Mouse (Mus musculus) kidney, postnatal 0 days (tissue): ENCODE measurements around the gene Cpt2. TPM values are rescaled to one million over a fixed set of nuclear protein-coding genes. Genes with fewer than 3 reads are reported as not detected.

ENCODE experiments used
- ATAC-seq: fragments of 200-750 bp; cut with Nextera tagmentation; replicated peaks from 2 replicates; pipeline ENCODE4 v1.8.0; 2017; ENCODE audit warnings: low read depth, moderate number of reproducible peaks, moderate TSS enrichment, moderate library complexity; ENCODE audit not compliant: low FRiP score
- DNase-seq: peaks from one replicate; pipeline ENCODE4 v3.0.0-alpha.2; 2016; ENCODE audit warnings: low spot score
- H3K27ac ChIP-seq: fragments of 300-500 bp; sonication (generic); 2 replicates; pipeline ENCODE4 v1.5.1; 2014; ENCODE audit warnings: mild to moderate bottlenecking
- H3K27me3 ChIP-seq: fragments of 300-500 bp; sonication (generic); 2 replicates; pipeline ENCODE4 v1.6.1; 2014; ENCODE audit warnings: low read length, mixed read lengths; ENCODE audit not compliant: insufficient read depth
- H3K36me3 ChIP-seq: fragments of 300-500 bp; sonication (generic); 2 replicates; pipeline ENCODE4 v1.6.1; 2014; ENCODE audit warnings: low read length, mixed read lengths; ENCODE audit not compliant: insufficient read depth
- H3K4me1 ChIP-seq: fragments of 300-500 bp; sonication (generic); replicated peaks from 2 replicates; pipeline ENCODE4 v1.6.1; 2014; ENCODE audit warnings: antibody characterized with exemption, low read length, mixed read lengths; ENCODE audit not compliant: insufficient read depth
- H3K4me2 ChIP-seq: fragments of 300-500 bp; sonication (generic); 2 replicates; pipeline ENCODE4 v1.6.1; 2014; ENCODE audit warnings: mild to moderate bottlenecking, low read length, moderate library complexity, mixed read lengths
- H3K4me3 ChIP-seq: fragments of 300-500 bp; sonication (generic); replicated peaks from 2 replicates; pipeline ENCODE4 v1.5.1; 2014; ENCODE audit warnings: low read depth, low read length
- H3K9ac ChIP-seq: fragments of 300-500 bp; sonication (generic); 2 replicates; pipeline ENCODE4 v1.6.1; 2014; ENCODE audit warnings: low read depth, low read length
- H3K9me3 ChIP-seq: fragments of 300-500 bp; sonication (generic); replicated peaks from 2 replicates; pipeline ENCODE4 v1.6.1; 2016; ENCODE audit warnings: low read length, inconsistent platforms, mixed read lengths
- CTCF ChIP-seq: IDR thresholded peaks from 2 replicates; pipeline ENCODE4 v1.5.1; 2016; ENCODE audit warnings: antibody characterized with exemption, low read depth, mild to moderate bottlenecking, moderate library complexity
- WGBS: fragments of 180-500 bp; shearing (Covaris S2); extraction: QIAGEN DNeasy Blood & Tissue Kit; methylation state at CpG from one replicate; pipeline ENCODE4 v1.1.7; 2014; 5-methylcytosine and 5-hydroxymethylcytosine counted together
- polyA plus RNA-seq: library from polyadenylated mRNA; unstranded; fragments of >200 nt; fragmentation: Nextera tagmentation; extraction: Ambion mirVana; gene quantifications from 2 replicates; pipeline ENCODE4 v1.2.1, GENCODE M21; 2015

Gene Cpt2
- polyA plus RNA-seq, 1 experiment from 2014 or later: 82.8 TPM

DNA sequence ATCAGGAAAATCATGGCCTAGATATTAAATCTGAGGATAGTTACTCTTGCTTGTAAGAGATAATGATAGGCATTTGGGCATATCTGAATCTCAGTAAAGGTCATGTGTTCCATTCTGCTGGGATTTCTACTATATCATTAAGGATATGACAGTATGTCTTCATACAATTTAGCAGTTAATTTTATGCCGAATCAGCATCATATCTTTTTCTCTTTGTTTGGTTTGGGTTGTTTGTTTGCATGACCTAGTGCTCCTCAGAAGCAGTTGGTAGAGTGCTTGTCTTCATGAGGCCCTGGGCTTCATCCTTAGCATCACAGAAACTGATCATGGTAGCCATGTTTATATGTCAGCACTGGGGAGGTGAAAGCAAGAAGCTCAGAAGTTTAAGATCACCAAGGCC lies 41.8 kb downstream of the Cpt2 start:
- H3K36me3 ChIP-seq: peaks cover 27% of the 10 kb centered on the region
- H3K27ac ChIP-seq: no peak overlapping the region
- no peak overlapping the region for H3K4me2 ChIP-seq
- H3K9me3 ChIP-seq: no peaks in the 10 kb centered on the region
- no peak for ATAC-seq
- peaks cover 5% of the 10 kb centered on the region for H3K4me1 ChIP-seq
- H3K4me3 ChIP-seq: no peak overlapping the region
- no peaks in the 10 kb centered on the region for H3K27me3 ChIP-seq
- TF ChIP-seq CTCF: no peak
- WGBS: 98% methylated on average over 1 of the region's 1 CpGs
- H3K9ac ChIP-seq: no peak overlapping the region
- no peak for DNase-seq

DNA sequence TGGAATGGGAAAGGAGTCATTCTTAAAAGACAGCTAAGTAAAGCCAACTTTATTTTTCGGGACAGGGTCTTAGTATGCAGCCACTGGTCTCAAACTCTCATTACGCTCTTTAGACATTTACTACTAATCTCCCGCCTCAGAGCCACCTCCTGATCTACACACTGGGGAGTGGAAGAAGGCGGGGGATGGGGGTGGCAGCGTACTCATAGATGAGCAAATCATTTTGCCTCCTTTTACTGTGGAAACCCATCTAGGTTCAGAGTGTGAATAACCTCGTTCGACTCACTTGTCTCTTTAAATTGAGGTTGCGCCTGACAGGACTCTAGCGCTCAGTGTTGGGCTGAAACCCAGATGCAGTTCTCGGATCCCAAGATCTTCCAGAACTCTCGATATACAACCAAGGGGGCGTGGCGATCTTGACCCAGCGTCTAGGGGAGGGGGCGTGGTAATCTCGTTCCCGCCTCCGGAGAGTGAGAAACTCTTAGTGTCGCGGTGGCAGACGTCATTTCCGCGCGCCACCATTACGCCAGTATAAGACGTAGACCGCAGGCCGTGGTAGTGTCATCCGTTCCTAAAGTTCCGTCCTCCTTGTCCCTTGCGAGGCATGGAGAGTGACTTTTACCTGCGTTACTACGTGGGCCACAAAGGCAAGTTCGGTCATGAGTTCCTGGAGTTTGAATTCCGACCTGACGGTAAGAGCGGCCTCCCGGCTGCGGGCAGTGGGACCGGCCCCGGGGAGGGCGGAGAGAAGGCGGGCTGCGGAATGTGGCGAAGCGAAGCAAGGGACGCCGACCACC lies 44.0 kb downstream of the Cpt2 start, which contains the start of gene Magoh:
Gene Magoh, plus strand, starts transcription at position 502 of the 797 bp plus-strand sequence.
- peak within 1 kb of the TSS; percentile 83 for H3K27ac ChIP-seq
- no peak; the same call in 1 of the 2 replicates for TF ChIP-seq CTCF
- peak within 1 kb of the TSS; percentile 90 for H3K4me3 ChIP-seq
- ATAC-seq (peak; percentile 96), DNase-seq (peak; percentile 99)
- H3K27me3 ChIP-seq: no peaks in the 10 kb centered on the region
- peak within 1 kb of the TSS; percentile 91 for H3K9ac ChIP-seq
- 2% methylated on average over 48 of the region's 48 CpGs for WGBS
- H3K36me3 ChIP-seq: peaks cover 13% of the 10 kb centered on the region
- H3K4me1 ChIP-seq: peaks cover 5% of the 10 kb centered on the region
- no peaks in the 10 kb centered on the region for H3K9me3 ChIP-seq
- peak within 1 kb of the TSS; percentile 66 for H3K4me2 ChIP-seq

DNA sequence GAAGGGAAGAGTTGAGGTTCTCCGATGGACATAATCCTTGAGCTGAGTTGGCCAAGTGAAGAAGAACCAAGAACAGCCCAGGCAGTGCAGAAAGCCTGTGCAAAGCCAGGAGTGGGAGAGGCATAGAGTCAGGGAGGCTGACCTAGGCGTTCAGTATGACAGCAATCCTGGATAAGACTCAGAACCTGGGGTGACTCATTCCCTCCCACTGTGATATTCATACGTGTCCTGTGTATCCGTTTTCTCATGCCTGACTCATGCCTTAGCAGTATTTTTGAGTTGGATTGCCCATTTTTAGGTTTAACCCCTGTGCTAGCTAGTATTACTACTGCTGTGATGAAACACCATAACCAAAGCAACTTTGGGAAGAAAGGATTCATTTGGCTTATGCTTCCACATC lies 58.5 kb downstream of the Cpt2 start:
- no peak overlapping the region for H3K4me2 ChIP-seq
- H3K27me3 ChIP-seq: no peaks in the 10 kb centered on the region
- DNase-seq (no peak), ATAC-seq (no peak)
- H3K4me1 ChIP-seq: no peaks in the 10 kb centered on the region
- no peak overlapping the region for H3K27ac ChIP-seq
- no peak overlapping the region for H3K4me3 ChIP-seq
- H3K36me3 ChIP-seq: no peaks in the 10 kb centered on the region
- TF ChIP-seq CTCF: no peak
- WGBS: 86% methylated on average over 4 of the region's 4 CpGs
- no peaks in the 10 kb centered on the region for H3K9me3 ChIP-seq
- no peak overlapping the region for H3K9ac ChIP-seq

DNA sequence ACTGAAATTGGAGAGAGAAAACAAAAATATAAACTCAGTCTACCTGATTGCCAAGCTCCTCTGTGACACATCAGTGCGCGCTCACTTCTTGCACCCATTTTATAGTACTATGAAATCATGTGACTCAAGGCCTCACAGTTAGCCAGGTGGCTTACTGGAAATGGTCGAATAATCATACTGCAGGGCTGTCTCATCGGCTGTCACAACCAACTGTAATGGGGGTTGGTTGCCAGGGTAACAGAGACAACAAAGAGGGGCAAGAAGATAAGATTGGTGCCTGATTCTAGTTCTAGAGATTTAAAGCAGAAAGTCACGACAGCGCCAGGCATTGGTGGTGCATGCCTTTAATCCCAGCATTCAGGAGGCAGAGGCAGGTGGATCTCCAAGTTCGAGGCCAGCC lies 64.4 kb downstream of the Cpt2 start:
- 91% methylated on average over 7 of the region's 7 CpGs for WGBS
- TF ChIP-seq CTCF: no peak
- no peaks in the 10 kb centered on the region for H3K9me3 ChIP-seq
- ATAC-seq (no peak), DNase-seq (no peak)
- no peaks in the 10 kb centered on the region for H3K36me3 ChIP-seq
- H3K4me3 ChIP-seq: no peak overlapping the region
- no peaks in the 10 kb centered on the region for H3K4me1 ChIP-seq
- no peak overlapping the region for H3K9ac ChIP-seq
- H3K27ac ChIP-seq: no peak overlapping the region
- no peak overlapping the region for H3K4me2 ChIP-seq
- H3K27me3 ChIP-seq: no peaks in the 10 kb centered on the region

DNA sequence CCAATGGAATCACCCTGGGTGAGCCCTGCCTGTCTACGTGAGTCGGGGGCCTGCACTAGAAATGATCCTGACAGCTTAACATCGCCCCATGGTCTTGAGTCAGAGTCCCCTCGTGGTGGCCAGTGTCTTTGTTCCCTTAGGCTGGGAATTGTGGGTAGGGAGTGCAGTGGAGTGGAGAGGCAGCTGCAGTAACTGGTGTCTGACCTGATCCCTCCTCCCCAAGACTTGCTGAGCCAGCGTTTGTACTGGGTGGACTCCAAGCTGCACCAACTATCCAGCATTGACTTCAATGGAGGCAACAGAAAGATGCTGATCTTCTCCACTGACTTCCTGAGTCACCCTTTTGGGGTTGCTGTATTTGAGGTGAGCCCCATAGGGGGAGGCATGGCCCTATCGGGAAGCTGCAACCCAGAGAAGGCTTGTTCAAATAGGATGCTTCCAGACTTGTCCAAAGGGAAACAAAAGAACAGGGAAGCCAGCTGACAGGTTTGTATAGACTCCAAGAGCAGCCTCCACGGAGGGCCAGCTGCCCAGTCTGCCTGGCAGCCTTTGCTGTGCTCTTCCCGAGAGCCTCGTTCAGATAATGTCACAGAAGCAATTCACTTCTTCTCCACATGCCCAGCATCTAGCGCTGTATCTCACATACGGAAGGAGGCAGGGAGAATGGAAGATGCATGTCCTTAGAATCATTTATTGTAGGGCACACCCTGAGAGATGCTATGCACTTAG lies 66.3 kb downstream of the Cpt2 start:
- H3K4me2 ChIP-seq: no peak overlapping the region
- H3K4me3 ChIP-seq: no peak overlapping the region
- ATAC-seq: no peak
- WGBS: 75% methylated on average over 11 of the region's 11 CpGs
- H3K9ac ChIP-seq: no peak overlapping the region
- no peak for DNase-seq
- no peaks in the 10 kb centered on the region for H3K27me3 ChIP-seq
- TF ChIP-seq CTCF: no peak
- H3K36me3 ChIP-seq: no peaks in the 10 kb centered on the region
- no peaks in the 10 kb centered on the region for H3K9me3 ChIP-seq
- H3K4me1 ChIP-seq: no peaks in the 10 kb centered on the region
- H3K27ac ChIP-seq: no peak overlapping the region

Other genes with a start within 250 kb of the Cpt2 start
- not detected in 2 replicates for gene Dmrtb1, start 239.4 kb downstream of the Cpt2 start, polyA plus RNA-seq
- 0.41 and 0.82 TPM in 2 replicates for gene Lrp8, start 121.3 kb downstream of the Cpt2 start, polyA plus RNA-seq
- gene Magoh, start 43.9 kb downstream of the Cpt2 start, polyA plus RNA-seq: 199 and 226 TPM in 2 replicates
- gene 0610037L13Rik, start 33.8 kb downstream of the Cpt2 start, polyA plus RNA-seq: 124 and 129 TPM in 2 replicates
- 0.05 TPM in 1 of 2 replicates, not detected in the other for gene Slc1a7, start 44.7 kb upstream of the Cpt2 start, polyA plus RNA-seq
- gene Podn, start 172.8 kb upstream of the Cpt2 start, polyA plus RNA-seq: 1.2 and 1.4 TPM in 2 replicates
- gene Scp2, start 221.4 kb upstream of the Cpt2 start, polyA plus RNA-seq: 363 and 369 TPM in 2 replicates
- 41.6 and 44.6 TPM in 2 replicates for gene Echdc2, start 241.8 kb upstream of the Cpt2 start, polyA plus RNA-seq